Mouse (Mus musculus): ENCODE results near the gene Capn1.

DNA sequence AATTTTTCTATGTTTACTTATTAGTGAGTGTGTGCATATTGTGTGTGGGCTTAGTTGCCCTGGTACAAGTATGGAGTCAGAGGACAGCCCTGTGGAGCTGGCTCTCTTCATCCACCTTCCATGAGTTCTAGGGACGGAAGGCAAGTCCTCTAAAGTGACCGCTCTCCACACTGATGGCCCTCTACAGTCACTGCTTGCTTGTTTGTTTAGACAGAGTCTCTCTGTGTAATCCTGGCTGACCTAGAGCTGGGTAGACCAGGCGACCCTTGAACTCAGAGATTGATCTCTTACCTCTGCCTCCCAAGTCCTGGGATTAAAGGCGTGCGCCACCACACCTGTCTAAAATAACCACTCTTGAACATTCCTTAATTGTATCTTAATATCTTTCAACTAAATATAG lies 58.3 kb downstream of the Capn1 start:
- TF ChIP-seq CTCF (IDR thresholded peaks at IDR 0.05; ENCODE audit: low read depth) = no peak
- no peak for TF ChIP-seq EP300 (IDR thresholded peaks at IDR 0.05; ENCODE audit: low read depth)
